Mouse (Mus musculus) thymus, adult 2 months (tissue): ENCODE measurements around the gene Cyp4f40. TPM values are rescaled to one million over a fixed set of nuclear protein-coding genes. Genes with fewer than 3 reads are reported as not detected.
"Not testable (repeated sequence)": the region's sequence is repeated elsewhere in the genome, so short reads cannot be mapped to it uniquely, and the experiment has no call there.

Experiments used
- DNase-seq: peaks from one replicate; pipeline ENCODE4 v3.0.0; 2021
- H3K27ac ChIP-seq: fragments of 200-500 bp; 2 replicates; pipeline ENCODE4 v1.5.1; 2012; ENCODE audit warnings: low read length, control low read depth; ENCODE audit not compliant: control insufficient read depth, insufficient read depth
- H3K27me3 ChIP-seq: fragments of 200-500 bp; 2 replicates; pipeline ENCODE4 v1.6.1; 2012; ENCODE audit warnings: mild to moderate bottlenecking, low read length, moderate library complexity, mixed read lengths; ENCODE audit not compliant: control insufficient read depth, insufficient read depth
- H3K36me3 ChIP-seq: fragments of 200-500 bp; 2 replicates; pipeline ENCODE4 v1.6.1; 2012; ENCODE audit warnings: mild to moderate bottlenecking, low read length, moderate library complexity; ENCODE audit not compliant: control insufficient read depth, insufficient read depth
- H3K4me1 ChIP-seq: fragments of 200-500 bp; replicated peaks from 2 replicates; pipeline ENCODE4 v1.6.1; 2012; ENCODE audit warnings: low read length; ENCODE audit not compliant: control insufficient read depth, insufficient read depth
- H3K4me3 ChIP-seq: fragments of 200-500 bp; 2 replicates; pipeline ENCODE4 v1.5.1; 2012; ENCODE audit warnings: mild to moderate bottlenecking, low read length, control low read depth, moderate library complexity; ENCODE audit not compliant: control insufficient read depth, insufficient read depth
- CTCF ChIP-seq: fragments of 200-500 bp; IDR thresholded peaks from 2 replicates; pipeline ENCODE4 v1.5.1; 2012; ENCODE audit warnings: mild to moderate bottlenecking, control low read depth, low read length, moderate library complexity, borderline replicate concordance; ENCODE audit not compliant: control insufficient read depth, poor library complexity, insufficient read depth; ENCODE audit errors: extremely low read depth
- POLR2A ChIP-seq: fragments of 200-500 bp; IDR thresholded peaks from 2 replicates; pipeline ENCODE4 v1.6.1; 2012; ENCODE audit warnings: mild to moderate bottlenecking, low read length, control low read depth, moderate library complexity; ENCODE audit not compliant: control insufficient read depth, poor library complexity, insufficient read depth; ENCODE audit errors: extremely low read depth
- WGBS: fragments of 180-500 bp; shearing (Covaris S2); methylation state at CpG from one replicate; pipeline ENCODE4 v1.1.7; 2018; 5-methylcytosine and 5-hydroxymethylcytosine counted together
- polyA plus RNA-seq: library from polyadenylated mRNA; depleted of rRNA; stranded (reverse); fragments of >200 nt; gene quantifications from 2 replicates; pipeline ENCODE4 v1.2.3, GENCODE M21; 2012; rRNA removed

Gene Cyp4f40
- polyA plus RNA-seq: 0.30 TPM in 1 of 2 replicates, not detected in the other

- WGBS: 46% methylated on average over 2 of the region's 2 CpGs
Observed at GRCm38 (mm10) chr17:32658712-32659111, at the start of gene Cyp4f40. Gene Cyp4f40, plus strand, starts transcription at chr17:32658900.

GRCm38 (mm10) chr17:32610231-32610630 lies 48.5 kb upstream of the Cyp4f40 start:
- not testable (repeated sequence) for H3K36me3 ChIP-seq, DNase-seq

More at GRCm38 (mm10) chr17:32658712-32659111, at the start of gene Cyp4f40:
- H3K27ac ChIP-seq: no peak within 1 kb of the TSS
- no peaks in the 10 kb centered on the region for H3K27me3 ChIP-seq
- no peak within 1 kb of the TSS for H3K4me3 ChIP-seq
- TF ChIP-seq POLR2A: no peak
- no peak for TF ChIP-seq CTCF
- no peak for DNase-seq
- H3K36me3 ChIP-seq: no peaks in the 10 kb centered on the region
- H3K4me1 ChIP-seq: no peaks in the 10 kb centered on the region

GRCm38 (mm10) chr17:32610896-32611295 lies 47.8 kb upstream of the Cyp4f40 start:
- no peak overlapping the region for H3K27ac ChIP-seq
- H3K4me3 ChIP-seq: no peak overlapping the region
- TF ChIP-seq CTCF: no peak
- TF ChIP-seq POLR2A: no peak
- 98% methylated on average over 3 of the region's 3 CpGs for WGBS
- no peak for DNase-seq
- H3K27me3 ChIP-seq: no peaks in the 10 kb centered on the region
- H3K36me3 ChIP-seq: no peaks in the 10 kb centered on the region
- H3K4me1 ChIP-seq: no peaks in the 10 kb centered on the region

More at GRCm38 (mm10) chr17:32610231-32610630, 48.5 kb upstream of the Cyp4f40 start:
- H3K4me3 ChIP-seq, H3K27me3 ChIP-seq, H3K27ac ChIP-seq, H3K4me1 ChIP-seq: not testable (repeated sequence)
- WGBS: 86% methylated on average over 3 of the region's 3 CpGs

GRCm38 (mm10) chr17:32612417-32612816 lies 46.3 kb upstream of the Cyp4f40 start:
- H3K4me1 ChIP-seq: no peaks in the 10 kb centered on the region
- TF ChIP-seq CTCF (no peak), POLR2A (no peak)
- no peaks in the 10 kb centered on the region for H3K36me3 ChIP-seq
- DNase-seq: no peak
- 11% methylated on average over 3 of the region's 3 CpGs for WGBS
- H3K27ac ChIP-seq: no peak overlapping the region
- H3K27me3 ChIP-seq: no peaks in the 10 kb centered on the region
- H3K4me3 ChIP-seq: no peak overlapping the region

- H3K36me3 ChIP-seq: no peaks in the 10 kb centered on the region
- 59% methylated on average over 1 of the region's 1 CpGs for WGBS
- no peak for TF ChIP-seq POLR2A
- TF ChIP-seq CTCF: no peak
Observed at GRCm38 (mm10) chr17:32617252-32617651, 41.4 kb upstream of the Cyp4f40 start.

GRCm38 (mm10) chr17:32621018-32621417 lies 37.7 kb upstream of the Cyp4f40 start, which contains the start of gene Cyp4f37:
Gene Cyp4f37, plus strand, starts transcription at chr17:32621309.
- H3K36me3 ChIP-seq, DNase-seq, H3K27me3 ChIP-seq, H3K27ac ChIP-seq, H3K4me1 ChIP-seq, H3K4me3 ChIP-seq: not testable (repeated sequence)
- WGBS: 80% methylated on average over 4 of the region's 4 CpGs

More at GRCm38 (mm10) chr17:32617252-32617651, 41.4 kb upstream of the Cyp4f40 start:
- no peak for DNase-seq
- no peaks in the 10 kb centered on the region for H3K27me3 ChIP-seq
- H3K27ac ChIP-seq: no peak overlapping the region
- no peaks in the 10 kb centered on the region for H3K4me1 ChIP-seq
- no peak overlapping the region for H3K4me3 ChIP-seq

- not testable (repeated sequence) for H3K36me3 ChIP-seq, H3K27ac ChIP-seq, DNase-seq, H3K27me3 ChIP-seq, H3K4me3 ChIP-seq, H3K4me1 ChIP-seq
- WGBS: 82% methylated on average over 7 of the region's 7 CpGs
Observed at GRCm38 (mm10) chr17:32629726-32630125, 29.0 kb upstream of the Cyp4f40 start.

GRCm38 (mm10) chr17:32631936-32632335 lies 26.8 kb upstream of the Cyp4f40 start:
- H3K4me3 ChIP-seq: no peak overlapping the region
- no peak overlapping the region for H3K27ac ChIP-seq
- 58% methylated on average over 3 of the region's 3 CpGs for WGBS
- 0 out of 2 replicates have a peak, but pooled peaks cover 4% of the 10 kb centered on the region for H3K4me1 ChIP-seq
- DNase-seq: no peak
- TF ChIP-seq CTCF (no peak), POLR2A (no peak)
- no peaks in the 10 kb centered on the region for H3K36me3 ChIP-seq
- H3K27me3 ChIP-seq: no peaks in the 10 kb centered on the region

GRCm38 (mm10) chr17:32634242-32634971 lies 24.3 kb upstream of the Cyp4f40 start:
- not testable (repeated sequence) for H3K36me3 ChIP-seq, H3K27me3 ChIP-seq, H3K27ac ChIP-seq, H3K4me1 ChIP-seq, DNase-seq, H3K4me3 ChIP-seq
- WGBS: 82% methylated on average over 9 of the region's 9 CpGs
